Mouse (Mus musculus) olfactory bulb, adult 2 months (tissue): ENCODE measurements around the gene Arpc4. TPM values are rescaled to one million over a fixed set of nuclear protein-coding genes. Genes with fewer than 3 reads are reported as not detected.

Experiments used
- H3K27ac ChIP-seq: fragments of 200-500 bp; 2 replicates; pipeline ENCODE4 v1.5.1; 2012; ENCODE audit warnings: low read depth, low read length; ENCODE audit not compliant: insufficient read depth
- H3K4me1 ChIP-seq: fragments of 200-500 bp; 2 replicates; pipeline ENCODE4 v1.6.1; 2012; ENCODE audit warnings: low read length; ENCODE audit not compliant: control insufficient read depth, insufficient read depth
- H3K4me3 ChIP-seq: fragments of 200-500 bp; 2 replicates; pipeline ENCODE4 v1.5.1; 2012; ENCODE audit warnings: mild to moderate bottlenecking, low read depth, low read length, moderate library complexity; ENCODE audit not compliant: insufficient read depth
- CTCF ChIP-seq: fragments of 200-500 bp; IDR thresholded peaks from 2 replicates; pipeline ENCODE4 v1.5.1; 2012; ENCODE audit warnings: low read depth, mild to moderate bottlenecking, low read length, moderate library complexity; ENCODE audit not compliant: insufficient read depth
- POLR2A ChIP-seq: fragments of 200-500 bp; IDR thresholded peaks from 2 replicates; pipeline ENCODE4 v1.6.1; 2012; ENCODE audit warnings: mild to moderate bottlenecking, low read depth, low read length, moderate library complexity; ENCODE audit not compliant: insufficient read depth
- WGBS: fragments of 180-500 bp; shearing (Covaris S2); methylation state at CpG from one replicate; pipeline ENCODE4 v1.1.7; 2018; 5-methylcytosine and 5-hydroxymethylcytosine counted together
- polyA plus RNA-seq: library from polyadenylated mRNA; stranded (reverse); fragments of >200 nt; gene quantifications from 2 replicates; pipeline ENCODE4 v1.2.4, GENCODE M21; 2012; ENCODE audit warnings: low replicate concordance; ENCODE audit not compliant: missing spikeins, insufficient read depth, insufficient read length

Gene Arpc4
- polyA plus RNA-seq, 1 experiment: not detected

DNA sequence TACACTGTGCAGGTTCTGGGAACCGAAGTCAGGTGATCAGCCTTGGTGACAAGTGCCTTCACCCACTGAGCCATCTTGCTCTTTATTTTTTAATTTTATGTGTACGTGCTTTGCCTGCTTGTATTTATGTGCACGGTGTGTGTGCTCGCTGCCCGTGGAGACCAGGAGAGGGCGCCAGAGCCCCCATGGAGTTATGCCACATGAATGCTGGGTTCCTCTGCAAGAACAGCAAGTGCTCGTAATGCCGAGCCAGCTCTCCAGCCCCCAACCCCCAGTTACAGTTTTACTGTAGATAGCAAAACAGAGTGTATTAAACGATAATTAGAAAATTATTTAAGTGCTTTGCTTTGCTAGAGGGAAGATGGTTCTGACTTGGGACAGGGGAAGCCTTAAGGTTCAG is 28.8 kb downstream of the Arpc4 start:
- WGBS: 76% methylated on average over 9 of the region's 9 CpGs
- H3K27ac ChIP-seq: no peak overlapping the region
- H3K4me3 ChIP-seq: no peak overlapping the region
- TF ChIP-seq POLR2A (no peak), CTCF (no peak)
- H3K4me1 ChIP-seq: no peaks in the 10 kb centered on the region

DNA sequence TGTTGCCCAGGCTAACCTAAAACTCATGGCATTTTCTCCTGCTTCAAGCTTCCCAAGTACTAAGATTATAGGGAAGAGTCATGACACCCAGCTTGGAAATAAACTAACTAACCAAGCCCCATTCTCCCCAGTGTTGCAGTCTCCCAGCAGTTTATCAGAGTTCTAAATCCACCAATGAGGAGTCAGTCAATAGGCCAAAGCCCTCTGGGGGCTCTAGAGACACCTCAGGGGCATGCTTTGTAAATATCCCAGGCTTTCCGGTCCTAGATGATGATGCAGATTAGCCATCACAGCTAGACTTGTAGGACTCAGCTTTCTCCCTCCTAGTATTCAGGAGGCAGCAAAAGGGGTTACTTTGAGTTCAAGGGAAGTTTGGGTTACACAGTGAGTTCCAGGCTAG is 32.1 kb downstream of the Arpc4 start:
- TF ChIP-seq CTCF (no peak), POLR2A (no peak)
- Histone ChIP-seq H3K27ac (no peak overlapping the region), H3K4me1 (no peaks in the 10 kb centered on the region), H3K4me3 (no peak overlapping the region)
- whole genome bisulfite sequencing: 77% methylated on average over 1 of the region's 1 CpGs

DNA sequence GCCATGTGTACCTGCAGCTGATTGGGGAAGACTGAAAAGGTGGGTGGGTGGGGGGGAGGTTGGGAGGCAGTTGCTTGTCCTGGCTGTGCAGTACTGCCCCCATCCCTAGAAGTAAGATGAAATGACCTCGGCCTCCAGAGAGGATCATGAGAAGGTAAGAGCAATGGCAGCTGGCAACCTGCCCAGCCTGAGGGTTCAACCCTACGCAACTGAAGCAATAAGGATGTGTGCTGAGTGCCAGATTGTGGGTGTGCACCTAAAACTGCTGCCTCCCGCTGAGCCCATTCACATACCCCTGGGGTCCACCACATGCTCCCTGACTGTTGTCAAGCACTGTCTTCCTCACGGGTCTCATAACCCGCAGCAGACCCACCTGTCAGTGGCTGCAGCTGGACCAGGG is 38.5 kb downstream of the Arpc4 start:
- TF ChIP-seq POLR2A: no peak
- TF ChIP-seq CTCF: no peak
- H3K4me3 ChIP-seq: no peak overlapping the region
- no peak overlapping the region for H3K27ac ChIP-seq
- H3K4me1 ChIP-seq: peaks cover 21% of the 10 kb centered on the region
- 69% methylated on average over 5 of the region's 5 CpGs for WGBS

DNA sequence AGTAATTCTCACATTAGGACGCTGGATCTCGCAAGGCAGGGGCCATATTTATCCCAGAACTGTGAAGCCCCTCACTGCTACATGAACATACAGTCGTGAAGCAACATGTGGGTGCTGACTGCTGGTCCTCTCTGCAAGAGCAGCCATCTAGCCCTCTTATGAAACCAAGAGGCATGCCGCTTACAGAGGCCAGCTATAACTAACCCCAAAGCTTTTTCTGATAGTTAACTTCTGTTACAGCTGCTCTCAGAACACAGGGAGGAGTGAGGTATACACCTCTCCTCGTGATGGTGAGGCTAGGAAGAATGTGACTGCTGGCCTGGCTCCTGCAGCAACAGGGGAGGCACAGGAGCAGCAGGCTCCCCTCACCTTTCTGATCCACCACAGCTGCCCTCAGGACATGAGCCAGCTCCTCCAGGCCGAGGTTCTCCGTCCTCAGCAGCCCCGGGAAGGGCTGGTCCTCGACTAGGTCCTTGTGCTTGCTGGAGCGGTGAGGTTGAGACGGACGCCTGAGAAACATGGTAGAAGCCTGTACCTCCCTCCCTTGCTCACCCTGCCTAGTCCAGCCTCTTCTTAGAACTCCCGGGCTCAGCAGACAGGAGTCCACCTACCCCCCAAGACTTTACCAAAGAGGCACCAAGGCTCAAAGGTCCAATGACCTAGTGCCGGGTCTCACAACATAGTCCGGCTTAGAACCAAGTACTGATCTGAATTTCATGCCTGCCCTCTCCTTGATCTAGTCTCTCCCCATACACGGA is 40.7 kb downstream of the Arpc4 start:
- TF ChIP-seq POLR2A: no peak
- no peak for TF ChIP-seq CTCF
- WGBS: 7% methylated on average over 16 of the region's 16 CpGs
- Histone ChIP-seq H3K4me1 (peaks cover 21% of the 10 kb centered on the region), H3K4me3 (peak overlapping the region; percentile 68), H3K27ac (peak overlapping the region; percentile 43)

DNA sequence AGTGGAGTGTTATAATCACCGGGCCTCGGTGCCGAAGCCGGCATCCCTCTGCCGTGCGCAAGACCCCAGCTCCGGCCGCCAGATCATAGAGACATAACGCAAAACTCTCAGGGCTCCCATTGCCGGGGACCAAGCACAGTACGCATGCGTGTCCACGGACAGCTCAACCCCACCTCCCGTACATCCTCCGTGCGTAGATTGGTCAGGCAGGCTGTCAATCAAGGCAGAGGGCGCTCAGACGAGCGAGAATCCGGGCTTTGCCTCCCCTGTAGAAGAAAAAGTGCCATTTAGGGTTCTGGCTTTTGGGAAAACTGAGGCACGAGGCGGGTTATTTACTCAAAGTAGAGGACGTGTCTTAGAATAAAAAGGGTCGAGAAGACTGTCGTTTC is 41.3 kb downstream of the Arpc4 start, which contains the start of gene Rpusd3:
Gene Rpusd3 (minus strand): TSS at position 142 of the 389 bp plus-strand sequence.
- under 1% methylated on average over 25 of the region's 25 CpGs for WGBS
- Histone ChIP-seq H3K27ac (peak within 1 kb of the TSS; percentile 43), H3K4me1 (peaks cover 21% of the 10 kb centered on the region), H3K4me3 (peak within 1 kb of the TSS; percentile 68)
- TF ChIP-seq CTCF (no peak), POLR2A (peak; percentile 78)

DNA sequence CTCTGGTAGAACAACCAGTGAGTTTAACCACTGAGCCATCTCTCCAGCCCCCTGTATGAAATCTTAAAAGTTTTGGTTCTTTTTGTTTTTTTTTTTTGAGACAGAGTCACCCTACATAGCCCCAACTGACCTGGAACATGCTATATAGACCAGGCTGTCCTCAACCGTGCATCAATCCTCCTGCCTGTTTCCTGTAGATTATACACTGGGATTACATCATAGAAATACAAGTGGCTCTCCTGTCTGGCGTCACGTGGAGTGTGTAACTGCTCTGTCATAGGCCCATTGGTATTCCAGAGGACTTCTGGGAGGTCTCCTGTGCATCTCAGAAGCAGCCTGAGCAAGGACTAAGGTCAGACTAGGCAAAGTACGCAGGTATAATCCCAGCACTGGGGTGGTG is 45.1 kb downstream of the Arpc4 start:
- WGBS: 72% methylated on average over 4 of the region's 4 CpGs
- TF ChIP-seq POLR2A: no peak
- no peak for TF ChIP-seq CTCF
- H3K4me3 ChIP-seq: no peak overlapping the region
- H3K27ac ChIP-seq: no peak overlapping the region
- H3K4me1 ChIP-seq: peaks cover 8% of the 10 kb centered on the region

DNA sequence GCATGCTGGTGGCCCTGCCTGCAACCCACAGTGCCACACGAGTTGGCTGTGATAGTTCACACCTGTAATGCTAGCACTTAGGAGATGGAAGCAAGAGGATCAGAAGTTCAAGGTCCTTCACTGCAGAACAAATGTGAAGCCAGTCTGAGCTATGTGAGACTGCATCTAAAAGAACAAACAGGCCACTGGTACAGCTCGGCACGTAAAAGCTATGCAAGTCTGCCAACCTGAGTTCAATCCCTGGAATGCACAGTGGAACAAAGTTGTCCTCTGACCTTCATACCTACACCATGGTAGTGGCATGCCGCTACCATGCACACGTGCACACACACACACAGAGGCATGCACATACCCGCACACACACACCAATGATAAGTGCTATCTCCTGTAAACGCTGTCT is 46.3 kb downstream of the Arpc4 start:
- WGBS: 88% methylated on average over 7 of the region's 7 CpGs
- no peak overlapping the region for H3K27ac ChIP-seq
- TF ChIP-seq POLR2A (no peak), CTCF (no peak)

DNA sequence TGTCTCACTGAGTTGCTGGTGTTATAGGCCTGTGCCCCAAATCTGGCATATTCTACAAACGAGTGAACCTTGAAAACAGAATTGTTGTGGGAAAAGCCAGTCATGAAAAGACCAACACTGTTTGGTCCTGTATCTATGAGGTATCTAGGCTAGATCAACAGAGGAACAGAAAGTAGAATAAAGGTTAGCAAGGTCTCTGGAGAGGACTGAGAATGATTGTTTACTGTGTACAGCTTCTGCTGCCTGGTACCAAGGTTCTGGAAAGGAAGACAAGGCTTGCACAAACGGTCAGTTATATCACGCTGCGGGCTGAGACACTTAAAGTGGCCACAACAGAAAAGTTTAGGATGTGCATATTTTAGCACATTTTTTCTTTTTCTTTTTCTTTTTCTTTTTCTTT is 48.8 kb downstream of the Arpc4 start:
- TF ChIP-seq CTCF (no peak), POLR2A (no peak)
- no peak overlapping the region for H3K27ac ChIP-seq
- 86% methylated on average over 4 of the region's 4 CpGs for WGBS
- H3K4me1 ChIP-seq: no peaks in the 10 kb centered on the region
- no peak overlapping the region for H3K4me3 ChIP-seq

More for the DNA sequence above, 46.3 kb downstream of the Arpc4 start:
- H3K4me1 ChIP-seq: no peaks in the 10 kb centered on the region
- H3K4me3 ChIP-seq: no peak overlapping the region

DNA sequence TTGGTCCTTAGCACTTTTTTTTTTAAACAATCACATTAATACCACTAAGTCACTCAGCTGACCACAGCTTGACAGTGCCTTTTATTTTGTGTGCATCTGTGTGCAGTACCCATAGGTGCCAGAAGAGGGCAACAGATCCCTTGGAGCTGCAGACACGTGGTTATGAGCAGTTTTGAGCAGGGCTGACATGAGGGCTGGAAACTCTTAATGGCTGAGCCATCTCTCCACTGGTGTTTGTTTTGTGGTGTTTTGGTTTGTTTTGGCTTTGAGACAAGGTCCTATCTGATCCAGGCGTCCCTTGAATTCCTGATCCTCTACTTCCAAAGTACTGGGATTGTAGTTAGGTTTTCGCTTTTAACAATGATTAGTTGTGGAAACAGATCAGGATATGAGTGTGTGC is 49.5 kb downstream of the Arpc4 start:
- H3K27ac ChIP-seq: no peak overlapping the region
- TF ChIP-seq POLR2A: no peak
- TF ChIP-seq CTCF: no peak
- 66% methylated on average over 3 of the region's 3 CpGs for whole genome bisulfite sequencing

DNA sequence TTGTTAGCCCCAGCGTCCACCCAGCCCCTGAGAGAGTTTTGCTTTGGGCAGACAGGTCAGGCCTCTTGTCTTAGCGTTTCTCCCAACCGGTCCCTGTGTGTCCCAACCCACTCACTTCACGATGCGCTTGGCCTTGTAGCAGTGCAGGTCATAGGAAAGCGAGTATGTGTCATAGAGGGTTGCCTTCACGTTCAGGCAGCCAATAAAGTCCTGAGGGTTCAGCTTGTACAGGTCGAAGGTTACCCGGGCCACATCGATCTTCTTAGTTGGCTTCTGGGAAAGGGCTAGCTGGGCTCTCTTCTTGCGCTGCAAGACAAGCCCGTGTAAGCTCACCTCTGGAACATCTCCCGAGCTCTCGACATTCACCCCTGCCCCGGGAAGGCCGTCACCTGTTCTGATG is 50.1 kb downstream of the Arpc4 start:
- H3K4me3 ChIP-seq: no peak overlapping the region
- TF ChIP-seq POLR2A (no peak), CTCF (no peak)
- 92% methylated on average over 16 of the region's 16 CpGs for WGBS
- 0 out of 2 replicates have a peak, but pooled peaks cover 2% of the 10 kb centered on the region for H3K4me1 ChIP-seq
- no peak overlapping the region for H3K27ac ChIP-seq

More for the DNA sequence above, 49.5 kb downstream of the Arpc4 start:
- Histone ChIP-seq H3K4me1 (0 out of 2 replicates have a peak, but pooled peaks cover 2% of the 10 kb centered on the region), H3K4me3 (no peak overlapping the region)
